Comparison of ENCODE assay signal across 7 mouse cellular contexts in genomic region chr7:128252609-128253008, GRCm38 (mm10). TPM values are rescaled to one million over a fixed set of nuclear protein-coding genes. Genes with fewer than 3 reads are reported as not detected.
A peak's percentile ranks its signal among the peaks of the same experiment; 100 is the strongest.
DNase-seq lines count a peak whose midpoint lies in the region; ATAC-seq and TF ChIP-seq lines count a peak whose summit lies in the region.

No protein-coding gene starts in this region.

- DNase-seq in testis, postnatal 10 days (ENCODE audit: low spot score) = peak; percentile 70
- no peak for DNase-seq in testis, postnatal 14 days (ENCODE audit: low spot score)
- peak; percentile 77 for DNase-seq in forebrain, embryonic 11.5 days (ENCODE audit: low spot score)
- DNase-seq in layer of hippocampus, adult 11-12 months (ENCODE audit: low spot score) = peak; percentile 80
- peak; percentile 26 for DNase-seq in liver, postnatal 0 days
- peak; percentile 75 to 80 for DNase-seq in right cerebral cortex, adult 2 months (ENCODE audit: low spot score in 2 of 2)
- no peak for DNase-seq in yolk sac, embryonic 10.5 days (ENCODE audit: low spot score)

- H3K9ac ChIP-seq in forebrain, embryonic 11.5 days (ENCODE audit: low read length) = peak overlapping the region; percentile 66
- no peak overlapping the region for H3K9ac ChIP-seq in liver, postnatal 0 days (replicated peaks)

- no peaks in the 10 kb centered on the region for H3K9me3 ChIP-seq in forebrain, embryonic 11.5 days (ENCODE audit: control insufficient read depth, low read length)
- no peaks in the 10 kb centered on the region for H3K9me3 ChIP-seq in liver, postnatal 0 days (ENCODE audit: low read length)

- no peaks in the 10 kb centered on the region for H3K36me3 ChIP-seq in forebrain, embryonic 11.5 days (ENCODE audit: control insufficient read depth, insufficient read depth, low read length)
- H3K36me3 ChIP-seq in liver, postnatal 0 days (replicated peaks; ENCODE audit: insufficient read depth, low read length) = no peaks in the 10 kb centered on the region

- TF ChIP-seq CTCF in liver, postnatal 0 days (IDR thresholded peaks at IDR 0.05; ENCODE audit: low read depth) = no peak

- TF ChIP-seq EP300 in liver, postnatal 0 days (IDR thresholded peaks at IDR 0.05; ENCODE audit: low read depth) = no peak

- peaks cover 6% of the 10 kb centered on the region for H3K27me3 ChIP-seq in forebrain, embryonic 11.5 days (ENCODE audit: control insufficient read depth, insufficient read depth, low read length)
- H3K27me3 ChIP-seq in liver, postnatal 0 days (ENCODE audit: insufficient read depth, low read length) = peaks cover 9% of the 10 kb centered on the region

- H3K4me3 ChIP-seq in forebrain, embryonic 11.5 days (ENCODE audit: low read depth, low read length) = peak overlapping the region; percentile 31
- no peak overlapping the region for H3K4me3 ChIP-seq in liver, postnatal 0 days (ENCODE audit: low read depth, low read length)

- H3K4me2 ChIP-seq in forebrain, embryonic 11.5 days (ENCODE audit: low read depth, low read length, severe bottlenecking) = peak overlapping the region; percentile 65
- H3K4me2 ChIP-seq in liver, postnatal 0 days (ENCODE audit: low read depth, low read length) = peak overlapping the region; percentile 40; the same call in 1 of the 2 replicates

- H3K4me1 ChIP-seq in forebrain, embryonic 11.5 days (replicated peaks; ENCODE audit: control insufficient read depth, insufficient read depth, low read length) = peaks cover 3% of the 10 kb centered on the region; the same call in 1 of the 2 replicates
- H3K4me1 ChIP-seq in liver, postnatal 0 days (ENCODE audit: insufficient read depth) = peaks cover 3% of the 10 kb centered on the region; the same call in 1 of the 2 replicates

- peak; percentile 66 for ATAC-seq in forebrain, embryonic 11.5 days (replicated peaks; ENCODE audit: low FRiP score)
- no peak for ATAC-seq in liver, postnatal 0 days

- 13% methylated on average over 24 of the region's 24 CpGs for WGBS in forebrain, embryonic 11.5 days
- 23% methylated on average over 24 of the region's 24 CpGs for WGBS in liver, postnatal 0 days (ENCODE audit: insufficient replicate concordance)

- H3K27ac ChIP-seq in forebrain, embryonic 11.5 days (ENCODE audit: low read depth, low read length) = no peak overlapping the region
- no peak overlapping the region for H3K27ac ChIP-seq in liver, postnatal 0 days (ENCODE audit: low read depth)

RNA-seq across cellular contexts. Expression of gene Tgfb1i1, which starts 6.0 kb away (rescaled TPM):
- 34.1 and 35.5 TPM in 2 replicates for polyA plus RNA-seq in forebrain, embryonic 11.5 days (2014; fragmentation: Nextera tagmentation; extraction: Ambion mirVana)
- 10.1 and 10.4 TPM in 2 replicates for polyA plus RNA-seq in liver, postnatal 0 days (2015; fragmentation: Nextera tagmentation; extraction: Ambion mirVana)

RNA-seq across cellular contexts. Expression of gene Slc5a2, which starts 12.8 kb away (rescaled TPM):
- polyA plus RNA-seq in forebrain, embryonic 11.5 days (2014; fragmentation: Nextera tagmentation; extraction: Ambion mirVana) = 0.35 TPM in 1 of 2 replicates, not detected in the other
- polyA plus RNA-seq in liver, postnatal 0 days (2015; fragmentation: Nextera tagmentation; extraction: Ambion mirVana) = 1.3 and 1.8 TPM in 2 replicates

RNA-seq across cellular contexts. Expression of gene 9130023H24Rik, which starts 14.8 kb away (rescaled TPM):
- polyA plus RNA-seq in forebrain, embryonic 11.5 days (2014; fragmentation: Nextera tagmentation; extraction: Ambion mirVana) = 13.2 and 13.3 TPM in 2 replicates
- 1.7 and 2.2 TPM in 2 replicates for polyA plus RNA-seq in liver, postnatal 0 days (2015; fragmentation: Nextera tagmentation; extraction: Ambion mirVana)

RNA-seq across cellular contexts. Expression of gene Armc5, which starts 15.5 kb away (rescaled TPM):
- 11.8 and 13.3 TPM in 2 replicates for polyA plus RNA-seq in forebrain, embryonic 11.5 days (2014; fragmentation: Nextera tagmentation; extraction: Ambion mirVana)
- polyA plus RNA-seq in liver, postnatal 0 days (2015; fragmentation: Nextera tagmentation; extraction: Ambion mirVana) = 5.4 and 5.6 TPM in 2 replicates

RNA-seq across cellular contexts. Expression of gene BC017158, which starts 45.4 kb away (rescaled TPM):
- polyA plus RNA-seq in forebrain, embryonic 11.5 days (2014; fragmentation: Nextera tagmentation; extraction: Ambion mirVana) = 23.8 and 24.9 TPM in 2 replicates
- 9.4 and 9.6 TPM in 2 replicates for polyA plus RNA-seq in liver, postnatal 0 days (2015; fragmentation: Nextera tagmentation; extraction: Ambion mirVana)

Comparison
In these comparisons a context has a peak if more than half of its experiments do, and no peak if none do; other contexts are left out.
1. DNase-seq: peak in testis, postnatal 10 days (single experiment), forebrain, embryonic 11.5 days (single experiment), layer of hippocampus, adult 11-12 months (single experiment), liver, postnatal 0 days (single experiment) and right cerebral cortex, adult 2 months (2 of 2); none in testis, postnatal 14 days (single experiment) and yolk sac, embryonic 10.5 days (single experiment).